Mouse (Mus musculus) v-Abl transformed pro-B cells (cell line): ENCODE measurements around the gene Eif3g.

Experiments used
- in situ Hi-C, 2 experiments: fragments of 400-800 bp; cut with MboI; formaldehyde crosslinking; loops; one replicate each; pipeline ENCODE4 v1.15.1; 2025; ENCODE audit not compliant: unreplicated experiment in 2 of 2

The Eif3g gene

GRCm38 (mm10) chr9:20889185-20890141, 9.0 kb downstream of the Eif3g start:
- in situ Hi-C loops = loop anchor here (10.0 to 25.0 kb wide), 2 partner anchors 255 to 1548 kb away; no protein-coding TSS in a partner anchor

DNA sequence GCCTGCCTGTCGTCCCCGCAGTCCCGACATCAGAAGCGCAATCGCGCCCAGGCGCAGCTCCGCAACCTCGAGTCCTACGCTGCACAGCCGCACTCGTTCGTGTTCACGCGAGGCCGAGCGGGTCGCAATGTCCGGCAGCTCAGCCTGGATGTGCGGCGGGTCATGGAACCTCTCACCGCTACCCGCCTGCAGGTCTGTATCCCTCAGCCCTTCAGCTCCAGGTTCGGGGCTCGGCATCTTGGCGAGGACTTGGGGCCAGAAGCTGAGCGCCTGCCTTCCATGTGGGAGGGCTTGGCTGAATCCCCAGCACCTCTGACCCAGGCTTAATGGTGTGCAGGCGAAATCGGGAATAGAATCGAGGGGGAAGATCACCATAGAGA, 10.0 kb downstream of the Eif3g start:
- in situ Hi-C loops = loop anchor here (10.0 to 25.0 kb wide), 2 partner anchors 254 to 1549 kb away; no protein-coding TSS in a partner anchor

- in situ Hi-C loops = loop anchor here (10.0 to 25.0 kb wide), 2 partner anchors 253 to 1549 kb away; no protein-coding TSS in a partner anchor
Measured at GRCm38 (mm10) chr9:20887704-20888385, 10.6 kb downstream of the Eif3g start, which contains the start of gene Ppan. TSS of gene Ppan (plus strand) at chr9:20888175.

GRCm38 (mm10) chr9:20887191-20887590, 11.2 kb downstream of the Eif3g start:
- in situ Hi-C loops = loop anchor here (10.0 to 25.0 kb wide), 2 partner anchors 252 to 1550 kb away; no protein-coding TSS in a partner anchor

DNA sequence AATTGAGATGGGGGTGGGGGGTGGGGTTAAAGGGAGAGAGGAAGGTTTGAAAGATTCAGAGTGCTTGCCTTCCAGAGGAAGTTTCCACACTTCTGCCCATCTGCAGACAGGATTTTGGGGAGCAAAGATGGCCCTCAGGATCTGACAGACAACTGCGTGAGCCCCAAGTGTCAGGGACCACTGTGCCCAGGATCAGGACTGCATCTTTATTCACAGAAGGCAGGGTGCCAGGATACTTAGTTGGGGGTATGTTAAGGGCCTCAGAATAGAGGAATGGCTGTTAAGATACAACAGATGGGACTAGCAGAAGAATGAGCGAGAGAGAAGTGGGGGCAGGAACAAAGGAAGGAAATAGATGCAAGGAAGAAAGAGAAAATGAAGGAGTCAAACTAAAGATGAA, 11.9 kb downstream of the Eif3g start:
- in situ Hi-C loops = loop anchor here (10.0 to 25.0 kb wide), 2 partner anchors 252 to 1551 kb away; no protein-coding TSS in a partner anchor

DNA sequence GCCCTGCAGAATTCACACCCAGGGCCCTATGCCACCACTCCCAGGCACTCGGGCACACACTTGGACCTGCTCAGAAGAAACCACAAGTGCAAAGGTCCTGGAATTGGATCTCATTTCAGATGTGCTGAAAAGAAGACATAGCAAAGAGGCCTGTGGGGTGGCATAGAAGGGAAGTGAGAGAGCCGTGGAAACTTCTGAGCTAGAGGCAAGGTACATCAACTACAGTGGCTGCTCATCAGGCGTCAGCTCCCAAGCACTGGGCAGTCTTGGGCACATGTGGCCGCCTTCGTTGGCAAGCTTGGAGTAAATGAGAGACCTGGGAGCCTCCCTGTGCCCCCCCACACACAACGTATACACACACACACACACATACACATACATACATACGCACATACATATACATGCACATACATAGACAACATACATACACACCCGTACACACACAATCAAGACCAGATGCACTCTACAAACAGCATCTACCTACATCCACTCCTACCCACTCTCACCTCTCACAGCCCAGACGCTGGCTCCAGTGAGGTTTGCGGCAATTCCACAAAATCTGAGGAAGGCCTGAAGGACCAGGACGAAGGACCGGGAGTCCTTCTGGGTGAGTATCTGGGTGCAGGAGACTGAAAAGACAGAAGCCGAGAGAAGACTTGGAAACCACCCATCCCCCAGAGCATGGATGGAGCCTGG, 19.2 kb downstream of the Eif3g start, which contains the start of gene Angptl6:
Angptl6 (minus strand) TSS at position 631 of the 696 bp plus-strand sequence.
- in situ Hi-C loops = loop anchor here (25.0 kb wide), 1 partner anchor 1558 kb away; no protein-coding TSS in a partner anchor

GRCm38 (mm10) chr9:20878710-20879065, 19.7 kb downstream of the Eif3g start:
- in situ Hi-C loops = loop anchor here (25.0 kb wide), 1 partner anchor 1559 kb away; no protein-coding TSS in a partner anchor

DNA sequence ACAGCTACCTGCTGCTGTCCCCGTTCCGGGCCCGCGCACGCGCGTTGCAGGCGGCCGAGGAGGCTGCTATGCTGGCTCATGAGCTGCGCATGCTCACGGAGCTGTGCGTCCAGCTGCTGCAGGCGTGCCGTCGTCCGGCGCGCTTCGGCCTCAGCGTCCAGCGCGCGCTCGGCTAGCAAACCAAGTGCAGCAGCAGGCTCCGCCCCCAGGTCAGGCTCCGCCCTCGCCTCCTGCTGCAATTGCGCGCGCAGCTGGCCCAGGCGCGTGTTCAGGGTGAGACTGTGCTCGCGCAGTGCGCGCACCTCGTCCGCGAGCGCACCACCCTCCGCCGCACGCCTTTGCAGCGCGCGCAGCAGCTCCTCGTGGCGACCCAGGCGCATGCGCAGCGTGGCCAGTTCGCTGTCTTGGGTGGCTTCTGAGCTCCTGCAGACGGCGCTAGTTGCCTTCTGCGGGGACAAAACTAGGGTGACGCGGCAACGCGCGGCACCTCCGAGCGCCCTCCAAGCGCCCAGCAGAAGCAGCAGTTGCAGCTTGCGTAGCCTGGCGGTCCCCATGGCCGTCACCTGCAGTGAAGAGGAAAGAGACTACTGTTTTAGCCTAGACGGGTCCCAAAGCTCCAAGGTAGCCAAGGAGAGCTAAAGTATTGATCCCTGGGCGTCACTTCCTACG, 20.2 kb downstream of the Eif3g start:
- in situ Hi-C loops = loop anchor here (25.0 kb wide), 1 partner anchor 1559 kb away; no protein-coding TSS in a partner anchor

DNA sequence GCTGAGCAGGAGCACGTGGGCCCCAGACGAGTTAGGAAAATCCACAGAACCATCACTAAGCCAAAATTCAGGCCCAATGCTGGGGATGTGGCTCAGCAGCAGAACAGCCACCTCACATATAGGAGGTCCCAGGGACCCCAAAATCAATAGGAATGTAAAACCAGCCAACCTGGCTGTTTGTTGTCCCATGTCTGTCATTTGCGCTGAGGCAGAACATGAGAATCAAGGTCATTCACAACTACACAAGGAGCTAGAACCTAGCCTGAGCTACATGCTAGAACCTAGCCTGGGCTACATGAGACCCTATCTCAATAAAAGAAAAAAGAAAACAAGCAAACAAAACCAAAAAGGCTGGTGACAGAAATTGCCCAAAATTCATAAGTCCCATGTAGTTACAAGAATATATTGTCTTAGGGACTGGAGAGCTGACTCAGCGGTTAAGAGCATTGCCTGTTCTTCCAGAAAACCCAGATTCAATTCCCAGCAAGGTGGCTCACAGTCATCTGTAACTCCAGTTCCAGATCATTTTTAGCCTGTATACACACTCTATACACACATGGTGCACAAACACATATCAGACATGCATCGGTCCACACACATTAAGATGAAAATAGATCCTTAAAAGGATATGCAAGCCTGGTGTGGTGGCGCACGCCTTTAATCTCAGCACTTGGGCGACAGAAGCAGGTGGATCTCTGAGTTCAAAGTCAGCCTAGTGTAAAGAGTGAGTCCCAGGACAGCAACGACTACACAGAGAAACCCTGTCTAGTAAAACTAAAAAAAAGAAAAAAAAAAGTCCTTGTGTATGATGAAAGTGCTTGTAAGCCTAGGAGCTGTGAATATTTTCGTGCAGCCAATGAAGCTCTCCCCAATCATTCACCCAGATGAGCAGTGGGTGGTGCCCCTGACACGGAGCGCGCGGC, 21.0 kb downstream of the Eif3g start:
- in situ Hi-C loops = loop anchor here (25.0 kb wide), 1 partner anchor 1560 kb away; no protein-coding TSS in a partner anchor

DNA sequence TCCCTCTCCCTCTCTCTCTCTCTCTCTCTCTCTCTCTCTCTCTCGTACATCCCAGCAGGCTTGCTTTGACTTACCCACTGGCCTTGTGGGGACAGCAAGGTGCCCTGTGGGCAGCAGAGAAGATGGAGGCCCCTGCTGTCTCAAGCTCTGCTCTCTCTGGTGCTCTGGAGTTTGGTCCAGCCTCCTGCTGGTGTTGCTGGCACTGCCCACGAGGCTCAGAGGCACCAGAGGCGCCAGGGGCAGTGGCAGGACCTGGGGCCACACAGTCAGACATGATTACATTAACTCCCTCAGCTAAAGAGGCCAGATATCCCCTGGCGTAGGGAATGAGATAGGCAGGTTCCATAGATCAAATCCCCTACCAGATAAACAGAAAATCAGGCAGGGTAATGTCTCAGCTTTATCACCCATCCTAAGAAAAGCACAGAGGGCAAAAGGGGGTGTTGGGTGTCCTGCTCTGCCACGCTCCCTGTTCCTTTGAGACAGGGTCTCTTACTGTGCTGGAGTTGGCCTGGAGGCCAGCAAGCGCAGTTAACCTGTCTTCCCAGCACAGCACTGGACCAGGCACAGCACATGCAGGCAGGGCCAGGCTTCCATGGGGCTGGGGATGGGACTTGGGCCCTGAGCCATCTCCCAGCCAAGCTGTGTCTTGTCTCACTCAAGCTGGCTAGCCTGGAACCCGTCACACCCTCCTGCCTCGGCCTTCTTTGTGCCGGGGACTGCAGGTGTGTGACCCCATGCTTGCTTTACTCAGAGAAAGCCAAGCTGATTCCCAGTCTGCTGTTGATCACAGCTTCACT, 21.9 kb downstream of the Eif3g start:
- in situ Hi-C loops = loop anchor here (25.0 kb wide), 1 partner anchor 1561 kb away; no protein-coding TSS in a partner anchor

DNA sequence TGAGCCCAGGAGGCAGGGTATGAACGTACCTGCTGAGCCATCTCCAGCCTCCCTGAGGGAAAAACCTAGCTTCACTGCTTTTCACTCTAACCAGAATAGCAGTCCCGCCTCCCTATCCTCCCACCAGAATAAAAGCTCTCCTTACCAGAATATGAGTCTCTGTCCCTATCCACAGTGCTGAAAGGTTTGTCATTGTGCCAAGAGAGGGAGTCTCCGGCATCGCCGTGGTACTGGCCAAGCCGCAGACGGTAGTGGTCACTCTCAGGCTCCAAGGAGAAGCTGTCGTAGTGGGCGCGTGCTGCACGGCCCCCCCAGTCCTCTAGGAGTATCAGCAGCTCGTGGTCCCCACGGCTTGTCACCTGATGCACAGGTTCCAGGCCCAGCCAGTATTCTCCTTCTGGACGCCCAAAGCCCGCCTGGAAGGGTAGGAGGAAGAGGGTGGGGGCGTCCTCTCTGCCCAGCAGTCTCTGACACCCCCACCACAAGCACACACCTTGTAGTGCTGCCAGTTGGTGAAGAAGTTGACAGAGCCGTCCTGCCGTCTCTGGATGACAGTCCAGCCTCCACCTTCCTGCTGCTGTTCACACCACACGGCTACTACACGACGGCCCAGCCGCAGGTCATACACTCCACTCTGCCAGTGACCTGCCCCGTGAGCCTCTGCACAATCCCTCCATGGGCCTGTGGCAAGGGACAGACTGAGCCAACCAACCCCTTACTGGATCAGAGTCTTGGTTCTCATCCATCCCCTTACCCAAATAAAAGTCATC, 23.2 kb downstream of the Eif3g start:
- in situ Hi-C loops = loop anchor here (25.0 kb wide), 1 partner anchor 1562 kb away; no protein-coding TSS in a partner anchor

- in situ Hi-C loops = loop anchor here in 1 of 2 experiments (25.0 kb wide), 1 partner anchor 311 kb away; no protein-coding TSS in a partner anchor
Measured at GRCm38 (mm10) chr9:20873521-20873920, 24.9 kb downstream of the Eif3g start.

DNA sequence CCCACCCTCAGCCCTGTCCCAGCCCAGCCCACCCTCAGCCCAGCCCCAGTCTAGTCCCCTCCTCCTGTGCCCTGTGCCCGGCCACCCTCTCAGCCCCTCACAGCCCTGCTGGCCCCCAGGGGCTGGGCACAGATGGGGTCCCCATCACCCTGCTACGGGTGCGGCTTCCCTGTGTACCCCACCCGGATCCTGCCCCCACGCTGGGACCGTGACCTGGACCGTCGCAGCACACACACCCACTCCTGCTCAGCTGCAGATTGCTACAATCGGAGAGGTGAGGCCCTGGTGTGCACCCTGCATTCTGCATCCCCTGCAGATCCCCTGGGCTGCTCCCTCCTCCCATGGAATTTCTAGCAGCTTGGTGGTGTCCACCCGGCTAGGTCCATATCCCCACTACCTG, 25.4 kb downstream of the Eif3g start:
- in situ Hi-C loops = loop anchor here in 1 of 2 experiments (25.0 kb wide), 1 partner anchor 311 kb away; no protein-coding TSS in a partner anchor

DNA sequence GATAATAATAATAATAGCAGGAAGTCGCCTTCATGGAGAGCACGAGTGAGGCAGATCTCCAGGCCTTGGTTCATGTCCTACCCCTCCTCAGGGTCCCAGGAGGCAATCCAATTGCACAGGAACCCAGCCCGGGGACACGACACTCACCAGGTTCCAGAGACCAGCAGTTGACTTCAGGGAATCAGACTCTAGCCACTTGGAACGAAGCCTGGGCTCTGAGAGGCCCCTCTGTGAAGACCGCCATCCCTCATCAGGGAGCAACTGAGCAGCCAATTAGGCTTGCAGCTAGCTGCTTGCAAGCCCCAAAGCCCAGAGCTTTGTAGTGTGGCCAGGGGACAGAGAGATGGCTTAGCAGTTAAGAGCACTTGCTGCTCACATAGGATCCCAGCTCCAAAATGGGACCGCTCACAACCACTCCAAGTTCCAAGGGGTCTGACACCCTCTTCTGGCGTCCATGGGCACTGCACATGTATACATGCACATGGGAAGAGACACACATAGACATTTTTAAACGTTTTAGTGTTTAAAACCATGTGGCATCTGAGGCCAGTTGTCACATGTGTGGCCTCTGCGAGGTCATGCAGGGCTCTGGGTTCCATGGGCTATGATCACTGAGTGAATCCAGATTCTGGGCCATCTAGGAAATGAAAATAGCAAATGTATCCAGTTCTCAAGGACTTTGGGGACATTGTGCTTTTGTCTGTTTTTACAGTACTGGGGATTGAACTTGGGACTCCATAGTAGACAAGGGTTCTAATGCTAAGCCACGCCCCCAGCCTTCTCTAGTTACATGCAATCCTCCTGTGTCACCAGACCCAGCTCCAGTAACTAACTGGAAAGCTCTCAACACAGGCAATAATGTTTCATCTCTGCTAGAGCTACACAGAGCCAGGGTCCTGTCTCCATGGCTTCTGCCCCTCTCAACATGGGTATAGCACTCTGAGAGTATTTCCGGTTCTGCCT, 27.9 kb downstream of the Eif3g start:
- in situ Hi-C loops = loop anchor here in 1 of 2 experiments (25.0 kb wide), 1 partner anchor 308 kb away; no protein-coding TSS in a partner anchor

- in situ Hi-C loops = loop anchor here in 1 of 2 experiments (25.0 kb wide), 1 partner anchor 307 kb away; no protein-coding TSS in a partner anchor
Measured at GRCm38 (mm10) chr9:20869246-20869645, 29.2 kb downstream of the Eif3g start.
